Mouse (Mus musculus) kidney, postnatal 14 days (tissue): ENCODE results near the gene Scn1a.

Experiments used
- DNase-seq: peaks from one replicate; pipeline ENCODE4 v3.0.0; 2022; ENCODE audit warnings: mixed read lengths

Scn1a gene

DNA sequence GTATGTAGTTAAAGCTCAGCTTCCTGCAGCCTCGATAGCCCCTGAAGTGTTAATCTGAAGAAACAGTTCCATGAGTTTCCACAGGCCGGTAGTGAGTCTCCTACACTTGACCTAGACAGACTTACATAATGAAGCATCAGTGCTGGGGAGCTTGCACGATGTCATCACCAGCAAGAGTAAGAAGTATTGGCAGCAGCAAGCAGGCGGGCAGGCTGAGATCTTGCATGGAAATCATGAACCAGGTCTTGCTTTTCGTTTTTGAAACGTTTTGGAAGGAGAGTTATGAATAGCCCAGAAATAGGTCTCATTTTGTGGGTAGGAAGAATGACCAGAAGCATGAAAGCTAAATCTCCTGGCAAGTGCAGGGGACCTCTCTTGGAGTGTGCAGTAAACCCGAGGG is at the start of gene Scn1a:
Scn1a (minus strand) TSS at position 130 of the 400 bp plus-strand sequence.
- no peak for DNase-seq

GRCm38 (mm10) chr2:66478395-66478794 is 37.8 kb upstream of the Scn1a start:
- DNase-seq, result no peak

DNA sequence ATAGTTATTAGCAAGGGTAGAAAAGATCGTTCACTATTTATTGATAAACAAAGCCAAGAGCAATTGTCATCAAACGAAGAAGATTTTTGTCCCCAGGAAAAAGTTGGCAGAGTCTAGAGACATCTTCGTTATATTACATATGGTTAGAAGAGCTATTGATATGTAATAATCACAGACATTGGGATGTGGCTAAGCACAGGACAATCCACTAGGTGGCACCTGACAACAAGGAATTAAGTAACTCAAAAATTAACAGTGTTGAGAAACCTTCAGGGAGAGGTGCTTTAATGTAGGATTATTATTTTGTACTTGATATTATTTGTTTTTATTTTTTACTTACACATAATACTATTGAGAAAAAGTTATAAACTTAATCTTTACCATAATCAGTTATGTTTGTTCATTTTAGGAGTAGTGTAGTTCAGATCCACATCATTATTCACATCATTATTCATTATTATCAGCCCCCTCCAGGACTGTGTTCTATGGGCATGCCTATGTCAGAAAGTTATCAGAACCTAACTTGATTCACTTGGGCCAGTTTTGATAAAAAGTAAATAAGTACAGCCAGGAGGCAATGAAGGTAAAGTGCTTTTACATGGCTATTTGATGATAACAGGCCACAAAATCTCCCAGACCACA is 32.7 kb upstream of the Scn1a start:
- DNase-seq, result peak; percentile 21

DNA sequence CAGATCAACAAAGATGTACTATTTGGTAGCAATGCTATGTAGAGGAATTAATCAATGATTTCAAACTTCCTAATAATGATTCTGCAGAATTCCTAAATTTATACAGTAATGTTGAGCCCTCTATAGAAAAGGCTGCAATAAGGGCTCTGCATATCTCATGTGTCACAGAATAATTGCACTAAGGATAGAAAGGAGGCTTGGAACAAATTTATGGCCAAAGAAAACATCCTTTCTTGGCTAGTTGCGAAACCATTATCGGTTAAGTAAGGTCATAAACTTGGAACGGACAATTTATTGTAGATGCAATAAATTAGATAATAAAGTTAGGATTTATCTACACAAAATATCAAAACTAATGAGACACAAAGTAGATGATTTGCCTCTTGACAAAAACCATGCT is 24.8 kb upstream of the Scn1a start:
- no peak for DNase-seq

DNA sequence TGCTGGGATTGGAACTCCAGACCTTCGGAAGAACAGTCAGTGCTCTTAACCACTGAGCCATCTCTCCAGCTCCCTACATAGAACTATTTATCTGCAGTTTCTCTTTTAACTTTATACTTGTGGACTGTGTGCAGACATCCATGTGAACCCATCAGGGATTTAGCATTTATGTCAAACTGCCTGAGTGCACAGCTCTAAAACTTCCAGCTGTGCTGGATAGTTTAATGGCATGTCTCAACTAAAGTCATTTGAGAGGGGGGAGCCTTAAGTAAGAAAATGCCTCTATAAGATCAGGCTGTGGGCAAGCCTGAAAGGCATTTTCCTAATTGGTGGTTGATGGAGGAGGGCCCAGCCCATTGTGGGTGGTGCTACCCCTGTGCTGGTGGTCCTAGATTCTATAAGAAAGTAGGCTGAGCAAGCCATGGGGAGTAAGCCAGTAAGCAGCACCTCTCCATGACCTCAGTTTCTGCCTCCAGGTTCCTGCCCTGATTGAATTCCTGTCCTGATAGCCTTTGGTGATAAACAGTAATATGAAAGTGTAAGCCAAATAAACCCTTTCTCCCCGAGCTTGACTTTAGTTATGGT is 24.3 kb upstream of the Scn1a start:
- DNase-seq, result no peak

GRCm38 (mm10) chr2:66463916-66464315 is 23.3 kb upstream of the Scn1a start:
- no peak for DNase-seq

DNA sequence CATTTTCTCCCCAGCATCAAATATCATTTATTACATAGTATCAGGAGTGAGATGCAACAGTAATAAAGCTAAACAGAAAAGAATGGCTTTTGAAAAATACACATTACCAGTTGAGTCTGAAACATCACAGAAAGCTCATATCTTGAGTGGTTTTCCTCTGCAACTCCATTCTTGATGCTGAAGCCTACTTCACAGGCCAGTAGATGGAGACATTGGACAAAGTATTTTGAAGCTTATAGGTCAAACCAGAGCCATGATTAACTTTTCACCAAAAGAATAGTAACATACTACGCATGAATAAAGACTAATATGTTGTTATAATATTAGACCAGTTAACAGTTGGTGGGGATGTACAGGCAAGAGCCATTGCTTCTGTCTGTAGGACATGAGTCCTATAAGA is 21.8 kb upstream of the Scn1a start:
- no peak for DNase-seq

DNA sequence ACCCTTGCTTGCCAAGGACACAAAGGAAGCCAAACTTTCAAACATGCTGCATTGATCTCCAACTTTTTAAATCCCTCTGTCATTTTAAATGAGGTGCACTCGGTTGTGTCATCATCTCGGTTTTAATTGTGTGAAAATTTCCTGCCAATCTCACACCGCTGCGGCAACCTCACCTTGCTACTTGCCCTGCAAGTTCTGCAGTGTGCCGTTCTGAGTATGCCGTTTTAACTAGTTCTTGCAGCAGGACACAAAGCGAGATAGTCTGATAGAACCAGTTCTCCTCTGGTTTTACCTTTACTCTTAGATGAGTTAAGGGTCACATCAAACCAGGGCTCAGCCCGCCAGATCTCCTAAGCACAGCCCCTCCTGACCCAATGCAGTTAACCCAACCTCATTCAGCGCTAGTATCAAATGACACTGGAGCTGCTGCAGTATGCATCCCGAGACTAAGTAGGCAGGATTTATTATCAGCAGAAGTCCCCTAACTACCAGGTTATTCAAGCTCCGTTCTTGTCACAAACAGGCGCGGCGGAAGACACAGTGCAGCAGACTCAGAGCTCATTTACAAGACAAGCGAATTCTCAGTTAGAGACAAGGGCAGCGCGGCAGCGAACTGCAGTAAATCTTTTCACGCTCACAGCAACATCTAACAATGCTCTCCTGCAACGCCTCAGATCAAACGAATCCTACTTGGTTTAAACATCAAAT is 722 bp downstream of the Scn1a start:
- DNase-seq, result no peak

DNA sequence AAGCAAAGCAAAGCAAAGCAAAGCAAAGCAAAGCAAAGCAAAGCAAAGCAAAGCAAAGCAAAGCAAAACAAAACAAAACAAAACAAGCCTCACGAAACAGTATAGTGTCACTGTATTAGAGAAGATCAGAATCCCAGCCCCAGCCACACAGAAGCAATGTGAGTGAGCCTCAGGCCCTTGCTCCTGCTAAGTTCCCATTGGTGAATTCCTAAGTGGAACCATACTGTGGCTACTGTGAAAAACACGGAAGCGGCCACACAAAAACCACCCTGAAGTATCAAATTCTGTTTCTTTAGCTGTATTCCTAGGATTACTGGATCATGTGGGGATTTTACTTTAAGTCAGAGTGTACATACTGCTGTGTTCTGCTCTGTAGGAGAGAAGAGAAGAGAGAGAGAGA is 4.4 kb downstream of the Scn1a start:
- DNase-seq, result no peak

DNA sequence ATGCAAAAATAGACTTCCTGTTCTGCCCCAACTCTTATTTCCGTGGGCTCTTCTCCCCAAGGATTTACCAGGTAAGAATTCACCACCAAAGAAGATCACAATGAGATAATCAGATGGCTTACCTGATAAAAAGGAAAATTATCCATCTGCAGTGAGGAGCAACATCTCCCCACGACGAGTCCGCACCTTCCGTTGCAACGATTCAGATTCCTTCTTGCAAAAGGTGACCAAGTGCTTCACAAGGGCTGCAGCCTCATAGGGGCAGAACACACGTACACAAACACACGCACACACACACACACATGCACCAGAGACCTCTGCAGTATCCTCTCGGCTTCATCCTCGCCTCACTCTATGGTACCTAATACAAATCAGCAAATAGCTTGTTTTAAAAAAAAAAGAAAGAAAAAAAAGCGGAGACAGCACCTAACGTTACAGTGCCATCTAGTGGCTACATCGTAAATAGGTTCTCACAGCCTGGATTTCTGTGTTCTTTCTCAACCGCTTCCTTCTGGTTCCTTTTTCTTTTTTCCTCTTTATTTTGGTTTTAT is 30.8 kb downstream of the Scn1a start:
- DNase-seq, result peak; percentile 54

DNA sequence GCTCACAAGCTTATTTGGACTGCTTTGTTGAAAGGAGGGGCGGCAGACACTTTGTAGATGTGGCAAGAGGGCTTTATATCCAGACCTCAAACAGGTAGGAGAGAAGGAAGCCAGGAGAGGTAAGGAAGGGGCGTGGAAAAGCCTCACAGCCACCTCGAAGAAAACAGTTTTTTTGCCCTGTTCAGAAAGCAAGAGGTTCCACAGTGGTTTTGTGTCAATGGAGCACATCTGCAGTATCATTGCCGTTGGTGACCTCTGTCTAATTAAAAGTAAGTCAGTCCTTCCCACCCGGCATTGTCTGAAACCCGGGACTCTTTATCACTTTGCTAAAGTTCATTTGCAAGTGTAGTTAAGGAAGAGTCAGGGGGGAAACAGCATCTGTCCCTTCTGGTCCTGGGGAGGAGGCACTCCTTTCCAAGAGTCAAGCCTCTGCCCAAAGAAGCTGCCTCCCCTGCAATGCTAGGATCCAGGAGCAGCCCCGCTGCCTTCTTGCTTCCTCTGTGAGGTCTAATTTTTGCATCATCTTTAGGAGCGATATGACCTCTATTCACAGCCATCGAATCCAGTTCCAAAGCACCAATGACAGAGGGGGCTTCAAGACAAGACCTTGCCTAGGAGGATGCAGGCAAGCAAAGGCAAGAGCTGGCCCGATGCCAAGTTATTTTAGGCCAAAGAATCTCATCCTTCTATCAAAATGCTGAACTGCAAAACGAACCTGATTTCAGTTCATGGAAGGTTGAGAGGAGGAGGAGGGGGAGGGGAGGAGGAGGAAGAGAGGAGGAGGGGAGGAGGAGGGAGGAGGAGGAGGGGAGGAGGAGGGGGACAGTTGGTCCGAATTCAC is 31.5 kb downstream of the Scn1a start:
- DNase-seq, result peak; percentile 24

DNA sequence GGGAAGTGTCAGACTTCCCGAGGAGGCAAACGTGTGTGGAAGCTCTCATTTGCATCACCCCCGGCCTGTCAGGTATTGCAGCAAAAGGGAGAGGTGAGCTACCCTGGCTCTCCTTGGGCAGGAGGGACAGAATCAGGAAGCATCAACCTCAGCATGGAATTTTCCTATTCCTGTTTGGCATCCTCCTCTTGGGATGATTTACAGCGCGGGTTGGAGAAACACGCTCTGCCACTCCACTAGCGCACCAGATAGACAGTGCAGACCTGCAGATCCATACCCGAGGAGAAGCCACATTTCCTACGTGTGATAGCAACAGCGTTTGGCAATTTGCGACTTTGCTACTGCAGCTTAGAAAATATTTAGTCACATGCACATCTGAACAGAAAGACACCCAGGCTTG is 32.2 kb downstream of the Scn1a start:
- peak; percentile 1 for DNase-seq

- no peak for DNase-seq
Observed at GRCm38 (mm10) chr2:66392586-66392985, 48.1 kb downstream of the Scn1a start.

DNA sequence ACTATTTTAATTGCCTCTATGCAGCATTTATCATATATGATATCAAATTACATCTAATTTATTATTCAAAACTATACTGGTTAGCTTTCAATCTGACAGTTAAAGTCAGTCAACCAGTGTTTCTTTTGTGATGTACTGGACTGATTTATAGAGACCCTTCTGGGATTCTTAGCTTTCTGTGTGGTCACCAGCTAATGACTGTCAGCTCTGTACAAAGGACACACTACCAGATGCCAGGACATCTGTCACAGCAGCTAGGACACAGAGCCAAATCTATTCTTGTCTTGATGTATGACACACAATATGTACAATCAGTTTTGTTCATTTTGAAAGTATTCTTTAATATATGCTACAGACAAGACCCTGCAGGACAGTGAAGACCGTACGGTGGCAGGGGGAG is 72.7 kb downstream of the Scn1a start:
- DNase-seq, result no peak

GRCm38 (mm10) chr2:66350590-66350989 is 90.0 kb downstream of the Scn1a start:
- DNase-seq, result no peak

- DNase-seq, result no peak
Observed at GRCm38 (mm10) chr2:66346622-66347021, 94.0 kb downstream of the Scn1a start.

- DNase-seq, result no peak
Observed at GRCm38 (mm10) chr2:66346181-66346580, 94.5 kb downstream of the Scn1a start.

DNA sequence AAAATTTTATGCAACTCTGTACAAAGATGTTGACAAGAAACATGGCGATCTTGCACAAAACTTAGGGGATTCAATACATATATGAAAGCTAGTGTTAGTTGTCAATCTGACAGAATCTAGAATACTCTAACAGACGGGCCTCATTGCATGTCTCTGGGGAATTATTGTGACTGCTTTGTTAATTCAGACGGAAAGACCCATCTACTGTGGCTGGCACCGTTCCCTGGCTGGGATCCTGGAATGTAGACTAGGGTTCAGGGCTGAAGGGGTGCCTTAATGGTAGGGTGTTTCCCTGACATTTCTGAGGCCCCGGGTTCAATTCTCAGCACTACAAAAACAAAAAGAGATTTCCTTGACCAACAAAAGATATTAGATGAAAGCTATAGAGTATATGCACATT is 103.2 kb downstream of the Scn1a start:
- no peak for DNase-seq

DNA sequence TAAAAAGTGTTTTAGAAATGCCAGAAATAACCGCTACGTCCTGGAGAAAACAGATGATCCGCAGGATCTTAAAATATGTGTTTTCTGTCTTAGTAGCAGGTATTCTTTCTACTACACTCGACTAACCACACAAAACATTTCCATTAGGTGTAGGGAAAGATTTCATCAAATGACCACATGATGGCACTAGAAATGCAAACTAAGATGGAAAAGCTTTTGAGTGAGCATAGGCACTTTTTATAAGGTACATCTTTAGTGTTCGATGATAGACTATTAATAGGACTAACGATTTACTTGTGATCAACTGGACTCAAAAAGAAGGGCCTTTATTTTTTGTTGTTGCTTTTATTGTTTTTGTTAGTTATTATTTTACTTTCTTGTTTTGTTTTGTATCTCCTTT is 104.2 kb downstream of the Scn1a start:
- no peak for DNase-seq

- no peak for DNase-seq
Observed at GRCm38 (mm10) chr2:66272551-66272950, 168.1 kb downstream of the Scn1a start.

- peak; percentile 97 for DNase-seq
Observed at GRCm38 (mm10) chr2:66256220-66257131, 184.2 kb downstream of the Scn1a start, which contains the start of gene Ttc21b. TSS of gene Ttc21b (minus strand) at chr2:66256617.

DNA sequence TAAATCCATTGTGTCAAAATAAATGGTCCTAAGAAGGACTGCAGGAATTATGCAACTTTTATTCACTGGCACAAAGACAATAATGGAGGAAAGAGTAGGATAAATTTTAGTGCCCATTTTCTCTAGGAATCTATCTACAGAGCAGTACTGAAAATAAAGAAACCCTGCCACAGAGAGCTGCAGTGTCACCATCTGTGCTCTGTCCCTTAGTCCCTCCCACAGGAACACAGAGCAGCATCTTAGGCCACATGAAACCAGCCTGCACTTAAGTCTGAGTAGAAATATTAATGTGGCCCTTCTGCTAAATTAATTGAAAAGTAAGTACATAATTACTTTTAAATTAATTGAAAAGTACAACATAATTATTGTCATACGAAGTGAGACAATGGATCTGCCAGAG is 196.6 kb downstream of the Scn1a start:
- no peak for DNase-seq
